Mouse (Mus musculus) right cerebral cortex, postnatal 4 days (tissue): ENCODE results near the gene Ccdc7a.
A peak's percentile ranks its signal among the peaks of the same experiment; 100 is the strongest.

Source experiments
- DNase-seq: peaks from one replicate; pipeline ENCODE4 v3.0.0-alpha.2; 2022

Gene Ccdc7a

GRCm38 (mm10) chr8:128685507-128686428 lies 379.5 kb downstream of the Ccdc7a start, which contains the start of gene Itgb1:
TSS of gene Itgb1 (plus strand) at chr8:128685654.
- peak; percentile 99 for DNase-seq

DNA sequence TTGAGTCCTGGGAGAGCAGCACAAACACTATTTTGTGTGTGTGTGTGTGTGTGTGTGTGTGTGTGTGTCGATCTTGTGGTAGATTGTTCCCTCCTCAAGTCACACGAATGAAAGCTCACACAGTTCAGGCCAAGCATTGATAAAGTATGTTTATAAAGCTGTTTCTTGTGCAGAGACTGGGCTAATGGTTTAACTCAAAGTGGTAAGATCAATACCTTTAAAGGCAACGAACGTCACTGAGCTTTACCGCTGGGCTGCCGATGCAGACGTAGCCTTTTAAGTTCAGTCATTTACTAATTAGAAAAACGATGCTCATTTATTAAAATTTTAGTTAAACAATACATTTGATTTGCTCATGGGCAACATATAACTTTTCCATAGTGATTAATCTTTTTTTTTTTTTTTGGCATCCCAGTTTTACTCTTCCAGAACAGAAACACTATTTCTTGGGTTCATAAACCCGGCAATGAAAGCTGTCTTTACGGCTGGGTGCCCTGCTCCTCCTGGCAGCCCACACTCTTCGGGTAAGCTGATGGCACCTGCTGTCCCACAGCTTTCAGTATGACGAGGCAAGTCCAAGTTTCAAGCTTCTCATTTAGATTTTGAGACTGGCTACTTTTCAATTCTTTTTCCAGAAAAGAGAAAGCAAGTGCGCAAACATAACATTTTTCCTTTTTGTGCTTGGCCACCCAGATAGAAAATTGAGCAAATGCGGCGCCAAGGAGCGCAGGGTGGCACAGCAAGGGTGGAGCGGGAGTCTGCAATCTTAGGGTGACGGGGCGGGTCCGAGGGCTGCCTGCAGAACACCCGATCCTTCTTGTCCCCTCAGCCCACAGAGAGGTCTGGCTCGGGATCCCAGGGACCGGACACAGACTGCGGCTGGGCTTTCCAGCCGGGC lies 380.5 kb downstream of the Ccdc7a start:
- no peak for DNase-seq
